Mouse (Mus musculus) MEL (cell line): ENCODE measurements around the gene Fndc8. TPM values are rescaled to one million over a fixed set of nuclear protein-coding genes. Genes with fewer than 3 reads are reported as not detected.

Source experiments
- DNase-seq: peaks from one replicate; pipeline ENCODE4 v3.0.0; 2011; ENCODE audit warnings: low read depth, low spot score
- H3K27ac ChIP-seq: 2 replicates; pipeline ENCODE4 v1.5.1; 2012; ENCODE audit warnings: low read depth, mild to moderate bottlenecking, control low read depth, low read length, moderate library complexity; ENCODE audit not compliant: control insufficient read depth
- H3K27me3 ChIP-seq, 2 experiments: fragments of 150-350 bp in 1 of 2; sonication (generic) in 1 of 2; 2 replicates each; pipeline ENCODE4 v1.6.1; 2012; ENCODE audit warnings: low read length in 2 of 2, mild to moderate bottlenecking in 2 of 2, improper control_type of control experiment in 1 of 2, moderate library complexity in 1 of 2; ENCODE audit not compliant: insufficient read depth in 2 of 2, control insufficient read depth in 1 of 2
- H3K36me3 ChIP-seq, 2 experiments: 2 replicates each; pipeline ENCODE4 v1.6.1; 2012 to 2014; ENCODE audit warnings: low read length in 2 of 2, improper control_type of control experiment in 1 of 2, inconsistent platforms in 1 of 2, mild to moderate bottlenecking in 1 of 2; ENCODE audit not compliant: insufficient read depth in 2 of 2, control insufficient read depth in 1 of 2
- H3K4me1 ChIP-seq, 2 experiments: fragments of 150-350 bp in 1 of 2; sonication (generic) in 1 of 2; 2 replicates each; pipeline ENCODE4 v1.6.1; 2012; ENCODE audit warnings: low read length in 2 of 2, improper control_type of control experiment in 1 of 2, mild to moderate bottlenecking in 1 of 2; ENCODE audit not compliant: insufficient read depth in 2 of 2, control insufficient read depth in 1 of 2
- H3K4me3 ChIP-seq, 2 experiments: fragments of 150-350 bp in 1 of 2; sonication (generic) in 1 of 2; 2 replicates each; pipeline ENCODE4 v1.5.1; 2012; ENCODE audit warnings: low read depth in 2 of 2, low read length in 2 of 2, mild to moderate bottlenecking in 2 of 2, moderate library complexity in 2 of 2, control low read depth in 1 of 2, improper control_type of control experiment in 1 of 2; ENCODE audit not compliant: control insufficient read depth in 1 of 2, insufficient read depth in 1 of 2
- H3K79me2 ChIP-seq: 2 replicates; pipeline ENCODE4 v1.6.1; 2012; ENCODE audit warnings: mild to moderate bottlenecking, low read length, moderate library complexity; ENCODE audit not compliant: control insufficient read depth, poor library complexity, insufficient read depth
- H3K9ac ChIP-seq: 2 replicates; pipeline ENCODE4 v1.6.1; 2012; ENCODE audit warnings: low read depth, mild to moderate bottlenecking, control low read depth, low read length, moderate library complexity; ENCODE audit not compliant: control insufficient read depth, poor library complexity, severe bottlenecking
- H3K9me3 ChIP-seq: fragments of 150-350 bp; sonication (generic); replicated peaks from 2 replicates; pipeline ENCODE4 v1.6.1; 2012; ENCODE audit warnings: mild to moderate bottlenecking, low read length, improper control_type of control experiment, moderate library complexity; ENCODE audit not compliant: insufficient read depth
- BHLHE40 ChIP-seq: IDR thresholded peaks from 2 replicates; pipeline ENCODE4 v1.6.1; 2012; ENCODE audit warnings: low read depth, mild to moderate bottlenecking, inconsistent platforms, low read length, improper control_type of control experiment, borderline replicate concordance
- CHD1 ChIP-seq: IDR thresholded peaks from 2 replicates; pipeline ENCODE4 v1.6.1; 2012; ENCODE audit warnings: low read depth, mild to moderate bottlenecking, inconsistent platforms, low read length, improper control_type of control experiment
- CHD2 ChIP-seq: IDR thresholded peaks from 2 replicates; pipeline ENCODE4 v1.6.1; 2011; ENCODE audit warnings: low read length, improper control_type of control experiment
- CTCF ChIP-seq, 3 experiments: IDR thresholded peaks in 2 of 3; conservative IDR thresholded peaks in 1 of 3; 2 replicates each; pipeline ENCODE4 v1.5.1; 2011 to 2012; ENCODE audit warnings: low read length in 3 of 3, low read depth in 2 of 3, mild to moderate bottlenecking in 2 of 3, improper control_type of control experiment in 1 of 3, inconsistent platforms in 1 of 3, mixed read lengths in 1 of 3, moderate library complexity in 1 of 3; ENCODE audit not compliant: control insufficient read depth in 1 of 3, insufficient read depth in 1 of 3, poor library complexity in 1 of 3, severe bottlenecking in 1 of 3
- E2F4 ChIP-seq: IDR thresholded peaks from 2 replicates; pipeline ENCODE4 v1.6.1; 2011; ENCODE audit warnings: low read depth, low read length, improper control_type of control experiment, borderline replicate concordance
- ELF1 ChIP-seq: IDR thresholded peaks from 2 replicates; pipeline ENCODE4 v1.6.1; 2014; ENCODE audit warnings: low read depth, mild to moderate bottlenecking, inconsistent platforms, low read length, improper control_type of control experiment, moderate library complexity
- EP300 ChIP-seq, 2 experiments: IDR thresholded peaks; 2 replicates each; pipeline ENCODE4 v1.6.1; 2011; ENCODE audit warnings: improper control_type of control experiment in 2 of 2, low read length in 2 of 2, low read depth in 1 of 2, mild to moderate bottlenecking in 1 of 2
- ETS1 ChIP-seq: IDR thresholded peaks from 2 replicates; pipeline ENCODE4 v1.6.1; 2012; ENCODE audit warnings: low read depth, mild to moderate bottlenecking, inconsistent platforms, low read length, improper control_type of control experiment, moderate library complexity
- GABPA ChIP-seq: IDR thresholded peaks from 2 replicates; pipeline ENCODE4 v1.6.1; 2012; ENCODE audit warnings: low read depth, mild to moderate bottlenecking, inconsistent platforms, low read length, improper control_type of control experiment, moderate library complexity
- GATA1 ChIP-seq: IDR thresholded peaks from 2 replicates; pipeline ENCODE4 v1.6.1; 2011; ENCODE audit warnings: low read depth, low read length, improper control_type of control experiment
- HCFC1 ChIP-seq: IDR thresholded peaks from 2 replicates; pipeline ENCODE4 v1.6.1; 2012; ENCODE audit warnings: low read depth, mild to moderate bottlenecking, inconsistent platforms, low read length, improper control_type of control experiment, moderate library complexity
- JUND ChIP-seq: IDR thresholded peaks from 2 replicates; pipeline ENCODE4 v1.6.1; 2011; ENCODE audit warnings: low read depth, mild to moderate bottlenecking, improper control_type of control experiment, low read length
- KAT2A ChIP-seq: conservative IDR thresholded peaks from 2 replicates; pipeline ENCODE4 v1.6.1; 2012; ENCODE audit warnings: low read depth, low read length, improper control_type of control experiment, inconsistent platforms
- MAFK ChIP-seq: IDR thresholded peaks from 2 replicates; pipeline ENCODE4 v1.6.1; 2011; ENCODE audit warnings: low read depth, mild to moderate bottlenecking, low read length, improper control_type of control experiment, borderline replicate concordance
- MAZ ChIP-seq: IDR thresholded peaks from 2 replicates; pipeline ENCODE4 v1.6.1; 2012; ENCODE audit warnings: low read depth, mild to moderate bottlenecking, inconsistent platforms, low read length, improper control_type of control experiment
- MEF2A ChIP-seq: IDR thresholded peaks from 2 replicates; pipeline ENCODE4 v1.6.1; 2014; ENCODE audit warnings: low read depth, mild to moderate bottlenecking, inconsistent platforms, low read length, improper control_type of control experiment; ENCODE audit not compliant: poor library complexity, insufficient replicate concordance, severe bottlenecking; ENCODE audit errors: extremely low read depth
- MXI1 ChIP-seq: IDR thresholded peaks from 2 replicates; pipeline ENCODE4 v1.6.1; 2011; ENCODE audit warnings: mild to moderate bottlenecking, low read depth, low read length, improper control_type of control experiment
- MYB ChIP-seq: IDR thresholded peaks from 2 replicates; pipeline ENCODE4 v1.6.1; 2011; ENCODE audit warnings: mild to moderate bottlenecking, low read depth, low read length, improper control_type of control experiment
- MYC ChIP-seq: IDR thresholded peaks from 2 replicates; pipeline ENCODE4 v1.6.1; 2011; ENCODE audit warnings: low read depth, mild to moderate bottlenecking, low read length, improper control_type of control experiment, moderate library complexity
- NELFE ChIP-seq: IDR thresholded peaks from 2 replicates; pipeline ENCODE4 v1.6.1; 2011; ENCODE audit warnings: low read depth, low read length, improper control_type of control experiment
- NRF1 ChIP-seq: IDR thresholded peaks from 2 replicates; pipeline ENCODE4 v1.6.1; 2014; ENCODE audit warnings: low read depth, mild to moderate bottlenecking, inconsistent platforms, low read length, improper control_type of control experiment, moderate library complexity; ENCODE audit not compliant: poor library complexity, insufficient read depth, severe bottlenecking
- POLR2A ChIP-seq, 2 experiments: IDR thresholded peaks; 2 replicates each; pipeline ENCODE4 v1.6.1; 2011 to 2012; ENCODE audit warnings: low read length in 2 of 2, mild to moderate bottlenecking in 2 of 2, control low read depth in 1 of 2, improper control_type of control experiment in 1 of 2, low read depth in 1 of 2, moderate library complexity in 1 of 2; ENCODE audit not compliant: control insufficient read depth in 1 of 2, insufficient read depth in 1 of 2, poor library complexity in 1 of 2
- POLR2AphosphoS2 ChIP-seq: IDR thresholded peaks from 2 replicates; pipeline ENCODE4 v1.6.1; 2011; ENCODE audit warnings: low read length, improper control_type of control experiment
- POLR2AphosphoS5 ChIP-seq: IDR thresholded peaks from 2 replicates; pipeline ENCODE4 v1.6.1; 2012; ENCODE audit warnings: low read depth, borderline replicate concordance, mild to moderate bottlenecking, inconsistent platforms, low read length, moderate library complexity, mixed read lengths
- RAD21 ChIP-seq: IDR thresholded peaks from 2 replicates; pipeline ENCODE4 v1.6.1; 2011; ENCODE audit warnings: mild to moderate bottlenecking, low read depth, low read length, improper control_type of control experiment
- RCOR1 ChIP-seq: IDR thresholded peaks from 2 replicates; pipeline ENCODE4 v1.6.1; 2012; ENCODE audit warnings: low read depth, mild to moderate bottlenecking, inconsistent platforms, low read length, improper control_type of control experiment
- SIN3A ChIP-seq: IDR thresholded peaks from 2 replicates; pipeline ENCODE4 v1.6.1; 2012; ENCODE audit warnings: low read length, improper control_type of control experiment, inconsistent platforms
- SMC3 ChIP-seq: IDR thresholded peaks from 2 replicates; pipeline ENCODE4 v1.6.1; 2011; ENCODE audit warnings: low read depth, low read length, improper control_type of control experiment
- TAL1 ChIP-seq: IDR thresholded peaks from 2 replicates; pipeline ENCODE4 v1.6.1; 2012; ENCODE audit warnings: mild to moderate bottlenecking, inconsistent platforms, low read length, moderate library complexity, mixed read lengths
- TBP ChIP-seq: IDR thresholded peaks from 2 replicates; pipeline ENCODE4 v1.8.0; 2011; ENCODE audit warnings: low read depth, low read length, improper control_type of control experiment
- TCF12 ChIP-seq: IDR thresholded peaks from 2 replicates; pipeline ENCODE4 v1.6.1; 2014; ENCODE audit warnings: low read depth, mild to moderate bottlenecking, inconsistent platforms, low read length, improper control_type of control experiment, moderate library complexity
- UBTF ChIP-seq: IDR thresholded peaks from 2 replicates; pipeline ENCODE4 v1.6.1; 2012; ENCODE audit warnings: low read depth, mild to moderate bottlenecking, inconsistent platforms, low read length, improper control_type of control experiment, moderate library complexity, borderline replicate concordance; ENCODE audit not compliant: insufficient read depth
- USF1 ChIP-seq: IDR thresholded peaks from 2 replicates; pipeline ENCODE4 v1.6.1; 2014; ENCODE audit warnings: low read depth, mild to moderate bottlenecking, inconsistent platforms, low read length, improper control_type of control experiment, moderate library complexity
- USF2 ChIP-seq, 2 experiments: IDR thresholded peaks; 2 replicates each; pipeline ENCODE4 v1.6.1; 2011 to 2012; ENCODE audit warnings: improper control_type of control experiment in 2 of 2, low read length in 2 of 2, borderline replicate concordance in 1 of 2, inconsistent platforms in 1 of 2, low read depth in 1 of 2, mild to moderate bottlenecking in 1 of 2; ENCODE audit not compliant: insufficient read depth in 1 of 2
- ZC3H11A ChIP-seq: IDR thresholded peaks from 2 replicates; pipeline ENCODE4 v1.6.1; 2012; ENCODE audit warnings: low read depth, mild to moderate bottlenecking, inconsistent platforms, low read length, improper control_type of control experiment
- ZKSCAN1 ChIP-seq: IDR thresholded peaks from 2 replicates; pipeline ENCODE4 v1.6.1; 2012; ENCODE audit warnings: low read depth, mild to moderate bottlenecking, inconsistent platforms, low read length, improper control_type of control experiment, moderate library complexity
- ZMIZ1 ChIP-seq: IDR thresholded peaks from 2 replicates; pipeline ENCODE4 v1.6.1; 2012; ENCODE audit warnings: low read depth, mild to moderate bottlenecking, inconsistent platforms, low read length, improper control_type of control experiment, moderate library complexity
- ZNF384 ChIP-seq: IDR thresholded peaks from 2 replicates; pipeline ENCODE4 v1.6.1; 2012; ENCODE audit warnings: low read depth, mild to moderate bottlenecking, inconsistent platforms, low read length, improper control_type of control experiment
- polyA plus RNA-seq, 2 experiments: library from polyadenylated mRNA; stranded (reverse) in 1 of 2; unstranded in 1 of 2; fragments of >175 nt in 1 of 2; fragments of >200 nt in 1 of 2; gene quantifications; 2 replicates each; pipeline versions ENCODE4 v1.2.1 to v1.2.4; 2012; ENCODE audit warnings: low replicate concordance in 2 of 2, low read depth in 1 of 2; ENCODE audit not compliant: insufficient read length in 2 of 2, insufficient read depth in 1 of 2, missing spikeins in 1 of 2
- total RNA-seq: library from RNA; depleted of rRNA; stranded (reverse); fragments of 300-350 nt; gene quantifications from 2 replicates; pipeline ENCODE4 v1.2.3, GENCODE M21; 2012

Fndc8 gene
- total and polyA plus RNA-seq, 3 experiments: 0.15 to 0.72 TPM; not detected in 1

DNA sequence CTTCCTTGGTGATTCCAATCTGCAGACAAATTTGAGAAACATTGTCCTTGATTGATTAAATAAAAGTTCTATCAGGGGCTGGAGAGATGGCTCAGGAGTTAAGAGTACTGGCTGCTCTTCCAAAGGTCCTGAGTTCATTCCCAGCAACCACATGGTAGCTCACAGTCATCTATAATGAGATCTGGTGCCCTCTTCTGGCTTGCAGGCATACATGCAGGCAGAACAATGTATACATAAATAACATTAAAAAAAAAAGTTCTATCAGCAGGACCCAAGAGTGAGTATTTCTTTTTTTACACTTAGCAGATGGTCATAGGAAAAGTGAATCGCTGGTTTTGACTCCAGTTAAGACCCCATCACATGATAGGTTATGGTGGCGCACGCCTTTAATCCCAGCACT lies 5.4 kb upstream of the Fndc8 start:
- Histone ChIP-seq H3K4me3 (no peak overlapping the region), H3K79me2 (peaks cover 9% of the 10 kb centered on the region), H3K36me3 (peaks cover 1 to 8% of the 10 kb centered on the region in 2 experiments; a peak in 3 of 4 replicates), H3K9me3 (no peaks in the 10 kb centered on the region), H3K27ac (no peak overlapping the region), H3K4me1 (peaks cover 6 to 10% of the 10 kb centered on the region in 2 experiments; a peak in 3 of 4 replicates), H3K27me3 (no peaks in the 10 kb centered on the region), H3K9ac (no peak overlapping the region)
- peak; percentile 62 for DNase-seq
- TF ChIP-seq RAD21 (peak; percentile 68), ZKSCAN1 (no peak), HCFC1 (no peak), MXI1 (0 out of 2 replicates have a peak, but pooled peaks have one; percentile 27), POLR2A (IDR thresholded peaks at IDR 0.05; ENCODE audit: control insufficient read depth in 1 of 2, insufficient read depth in 1 of 2, low read depth in 1 of 2, low read length in 2 of 2, poor library complexity in 1 of 2) (no peak), MYC (peak; percentile 94), CHD1 (no peak), NRF1 (no peak), TAL1 (no peak), SIN3A (peak; percentile 48), UBTF (no peak), ZNF384 (peak; percentile 83), RCOR1 (no peak), USF1 (no peak), BHLHE40 (no peak), NELFE (no peak), KAT2A (no peak), GATA1 (no peak), JUND (no peak), ZMIZ1 (no peak), MAFK (no peak), TBP (no peak), ZC3H11A (peak; percentile 83), MEF2A (no peak), EP300 (IDR thresholded peaks at IDR 0.05; ENCODE audit: low read depth in 1 of 2, low read length in 2 of 2) (no peak), POLR2AphosphoS2 (no peak), GABPA (no peak), MYB (no peak), E2F4 (no peak), POLR2AphosphoS5 (no peak), CHD2 (no peak), TCF12 (no peak), SMC3 (peak; percentile 86), CTCF (IDR thresholded peaks at IDR 0.05 in 2 of 3, conservative IDR thresholded peaks at IDR 0.05 in 1 of 3; ENCODE audit: control insufficient read depth in 1 of 3, insufficient read depth in 1 of 3, low read depth in 2 of 3, low read length in 3 of 3, poor library complexity in 1 of 3, severe bottlenecking in 1 of 3) (peak in 2 of 3 experiments; percentile 59 to 72; a peak in 5 of 6 replicates), MAZ (no peak), USF2 (IDR thresholded peaks at IDR 0.05; ENCODE audit: borderline replicate concordance in 1 of 2, insufficient read depth in 1 of 2, low read depth in 1 of 2, low read length in 2 of 2) (no peak), ETS1 (no peak), ELF1 (no peak)
